25 mouse cellular contexts compared by ENCODE assay signal in genomic region chr14:21433415-21433814, GRCm38 (mm10). TPM values are rescaled to one million over a fixed set of nuclear protein-coding genes. Genes with fewer than 3 reads are reported as not detected.
A peak's percentile ranks its signal among the peaks of the same experiment; 100 is the strongest.
DNase-seq lines count a peak whose midpoint lies in the region; ATAC-seq and TF ChIP-seq lines count a peak whose summit lies in the region.
"Had no signal": no experiment of that assay in that cellular context is flagged by ENCODE, and none has a peak within 500 bp of the region (broad histone marks: within the 10 kb centered on the region; RNA-seq: fewer than 3 reads in every experiment).

No protein-coding gene starts in this region.

- no peak for TF ChIP-seq CTCF in intestine, postnatal 0 days (IDR thresholded peaks at IDR 0.05; ENCODE audit: low read depth)

- peak overlapping the region; percentile 18 for H3K27ac ChIP-seq in limb, embryonic 12.5 days
- no peak overlapping the region; the same call in 1 of the 2 replicates for H3K27ac ChIP-seq in limb, embryonic 10.5 days
- no peak overlapping the region for H3K27ac ChIP-seq in intestine, postnatal 0 days (ENCODE audit: low read depth, low read length)
- H3K27ac ChIP-seq: forebrain, embryonic 13.5 days; hindbrain, embryonic 12.5 days had no signal

- WGBS in limb, embryonic 12.5 days: 62% methylated on average over 4 of the region's 4 CpGs
- 89% methylated on average over 4 of the region's 4 CpGs for WGBS in limb, embryonic 10.5 days
- 71% methylated on average over 4 of the region's 4 CpGs for WGBS in intestine, postnatal 0 days

- no peak overlapping the region for H3K9ac ChIP-seq in limb, embryonic 12.5 days (replicated peaks)
- no peak overlapping the region for H3K9ac ChIP-seq in intestine, postnatal 0 days (ENCODE audit: low read depth, low read length)
- H3K9ac ChIP-seq: forebrain, embryonic 13.5 days; hindbrain, embryonic 12.5 days had no signal

- no peaks in the 10 kb centered on the region for H3K27me3 ChIP-seq in limb, embryonic 12.5 days
- H3K27me3 ChIP-seq in limb, embryonic 10.5 days (ENCODE audit: low read depth, poor library complexity, severe bottlenecking): no peaks in the 10 kb centered on the region
- no peaks in the 10 kb centered on the region for H3K27me3 ChIP-seq in intestine, postnatal 0 days (replicated peaks; ENCODE audit: control insufficient read depth, insufficient read depth, low read length)
- H3K27me3 ChIP-seq: forebrain, embryonic 13.5 days; hindbrain, embryonic 12.5 days had no signal

- ATAC-seq in CD4-positive, CD25-positive, alpha-beta regulatory T cell, adult 4 months: no peak
- no peak for ATAC-seq in limb, embryonic 12.5 days (ENCODE audit: insufficient number of reproducible peaks, insufficient read depth, low FRiP score, low TSS enrichment, low read depth)
- peak; percentile 77 for ATAC-seq in granulocyte monocyte progenitor cell, adult 5-6 weeks (replicated peaks; ENCODE audit: poor library complexity, severe bottlenecking)
- ATAC-seq in megakaryocyte, adult 5-6 weeks (ENCODE audit: poor library complexity, severe bottlenecking): peak; percentile 90
- no peak for ATAC-seq in intestine, postnatal 0 days
- ATAC-seq: activated CD4-positive, CD25-positive, alpha-beta regulatory T cell, adult 4 months; forebrain, embryonic 13.5 days; forebrain, embryonic 16.5 days; hindbrain, embryonic 16.5 days; inflammation-experienced regulatory T-cells, adult 6 months; intestine, embryonic 16.5 days had no signal

- H3K4me2 ChIP-seq in limb, embryonic 12.5 days: no peak overlapping the region
- no peak overlapping the region for H3K4me2 ChIP-seq in intestine, postnatal 0 days (replicated peaks; ENCODE audit: low read depth)
- H3K4me2 ChIP-seq: forebrain, embryonic 13.5 days; heart, embryonic 11.5 days; hindbrain, embryonic 12.5 days had no signal

- H3K4me3 ChIP-seq in limb, embryonic 12.5 days (replicated peaks): no peak overlapping the region
- no peak overlapping the region for H3K4me3 ChIP-seq in limb, embryonic 10.5 days
- H3K4me3 ChIP-seq in intestine, postnatal 0 days (ENCODE audit: low read depth, low read length): no peak overlapping the region
- H3K4me3 ChIP-seq: erythroblast, embryonic 14.5 days; forebrain, embryonic 13.5 days; hindbrain, embryonic 12.5 days had no signal

- peaks cover 17% of the 10 kb centered on the region for H3K4me1 ChIP-seq in limb, embryonic 12.5 days (replicated peaks)
- H3K4me1 ChIP-seq in limb, embryonic 10.5 days: peaks cover 24% of the 10 kb centered on the region
- H3K4me1 ChIP-seq in intestine, postnatal 0 days (replicated peaks; ENCODE audit: control insufficient read depth, insufficient read depth, low read length): 0 out of 2 replicates have a peak, but pooled peaks cover 1% of the 10 kb centered on the region

- peak; percentile 6 for DNase-seq in CD4-positive, CD25-positive, alpha-beta regulatory T cell, adult 2 months (ENCODE audit: low read depth, low spot score)
- no peak for DNase-seq in limb, embryonic 10.5 days (ENCODE audit: low spot score)
- no peak for DNase-seq in layer of hippocampus, postnatal 14 days (ENCODE audit: low spot score in 2 of 2)
- DNase-seq: adrenal gland, adult 8-10 months; adrenal gland, postnatal 25 days; B cell, adult 2 months; cerebellum, adult 11-12 months; cerebellum, adult 8-10 months; cerebellum, postnatal 10 days; cerebellum, postnatal 36 days; gastrocnemius, postnatal 25 days had no signal

- no peaks in the 10 kb centered on the region for H3K9me3 ChIP-seq in limb, embryonic 12.5 days
- H3K9me3 ChIP-seq in limb, embryonic 10.5 days (replicated peaks): no peaks in the 10 kb centered on the region
- no peaks in the 10 kb centered on the region for H3K9me3 ChIP-seq in intestine, postnatal 0 days (ENCODE audit: control insufficient read depth)
- H3K9me3 ChIP-seq: forebrain, embryonic 13.5 days; hindbrain, embryonic 12.5 days had no signal

- H3K36me3 ChIP-seq in limb, embryonic 12.5 days: no peaks in the 10 kb centered on the region; the same call in 1 of the 2 replicates
- H3K36me3 ChIP-seq in limb, embryonic 10.5 days: peaks cover 15% of the 10 kb centered on the region; the same call in 1 of the 2 replicates
- H3K36me3 ChIP-seq in intestine, postnatal 0 days (ENCODE audit: control insufficient read depth, insufficient read depth): no peaks in the 10 kb centered on the region
- H3K36me3 ChIP-seq: hindbrain, embryonic 12.5 days had no signal

RNA-seq across cellular contexts. Expression of gene Kat6b, which starts 47.8 kb away (rescaled TPM):
- polyA plus RNA-seq in CD4-positive, CD25-positive, alpha-beta regulatory T cell, adult 4 months (2017; shearing (Covaris generic)): 10 to 100 TPM; 17.1 to 18.3 TPM
- 30.9 and 31.3 TPM in 2 replicates for polyA plus RNA-seq in limb, embryonic 12.5 days (2016; fragmentation: Nextera tagmentation; extraction: Ambion mirVana)
- polyA plus RNA-seq in limb, embryonic 10.5 days (2016; fragmentation: Nextera tagmentation; extraction: Ambion mirVana): 14.5 and 19.6 TPM in 2 replicates
- total RNA-seq in granulocyte monocyte progenitor cell, adult 5-6 weeks (2014; fragmentation: Nextera tagmentation): 12.7 and 13.3 TPM in 2 replicates
- total RNA-seq in granulocyte monocyte progenitor cell, adult 5-6 weeks (2017): 6.3 and 7.2 TPM in 2 replicates
- 12.9 and 13.0 TPM in 2 replicates for total RNA-seq in megakaryocyte, adult 5-6 weeks (2015)
- total RNA-seq in megakaryocyte, adult 5-6 weeks (2017): 6.1 and 6.5 TPM in 2 replicates
- 4.8 and 5.5 TPM in 2 replicates for polyA plus RNA-seq in intestine, postnatal 0 days (2015; fragmentation: Nextera tagmentation; extraction: Ambion mirVana)
- 10 to 100 TPM; 58.0 to 62.2 TPM for total RNA-seq in layer of hippocampus, postnatal 14 days (2021)

Comparison
In these comparisons a context has a peak if more than half of its experiments do, and no peak if none do; other contexts are left out.
1. ATAC-seq: peak in granulocyte monocyte progenitor cell, adult 5-6 weeks (single experiment) and megakaryocyte, adult 5-6 weeks (single experiment); none in CD4-positive, CD25-positive, alpha-beta regulatory T cell, adult 4 months (single experiment), limb, embryonic 12.5 days (single experiment) and intestine, postnatal 0 days (single experiment).